Mouse (Mus musculus) stomach, postnatal 0 days (tissue): Measurements from ENCODE around the gene Cdk14.

ENCODE experiments used
- CTCF ChIP-seq: IDR thresholded peaks from 2 replicates; pipeline ENCODE4 v1.5.1; 2016; ENCODE audit warnings: antibody characterized with exemption, low read depth, mild to moderate bottlenecking, moderate library complexity
- EP300 ChIP-seq: optimal IDR thresholded peaks from 2 replicates; pipeline ENCODE3; 2016; ENCODE audit warnings: antibody characterized with exemption

DNA sequence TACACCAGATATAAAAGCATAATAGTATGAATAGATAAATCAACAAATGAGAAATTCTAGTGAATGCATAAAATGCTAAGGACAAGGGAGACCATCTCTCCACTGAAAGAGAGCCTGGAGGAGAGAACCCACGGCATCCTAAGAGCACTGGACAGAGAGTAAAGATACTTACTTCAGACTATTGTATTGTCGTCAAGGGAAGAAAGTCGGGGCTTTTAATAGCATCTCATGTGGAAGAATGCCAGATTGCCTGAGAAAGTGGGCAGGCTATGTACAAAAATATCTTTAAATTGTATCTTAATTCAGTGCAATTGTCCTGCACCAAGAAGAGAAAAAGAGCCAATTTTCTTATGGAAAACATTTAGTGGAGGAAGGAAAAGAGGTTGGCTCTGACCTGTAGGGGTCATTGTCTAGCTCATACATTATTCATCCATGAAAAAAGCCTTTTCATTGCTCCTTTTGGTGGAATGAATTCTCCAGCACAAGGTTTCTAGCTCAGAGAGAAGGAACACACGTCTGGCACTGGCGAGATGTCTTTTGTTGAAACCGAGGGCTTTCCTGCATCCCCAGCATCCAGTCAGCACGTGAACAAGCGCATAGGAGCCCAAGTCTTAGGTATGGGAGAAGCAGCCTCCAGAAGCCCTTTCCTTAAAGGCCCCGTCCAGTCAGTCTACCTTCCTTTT, 646.9 kb downstream of the Cdk14 start:
- TF ChIP-seq CTCF = no peak
- no peak for TF ChIP-seq EP300
